Mouse (Mus musculus): ENCODE results near the gene Lrif1.
"Not testable (repeated sequence)": the region's sequence is repeated elsewhere in the genome, so short reads cannot be mapped to it uniquely, and the experiment has no call there.

The Lrif1 gene

DNA sequence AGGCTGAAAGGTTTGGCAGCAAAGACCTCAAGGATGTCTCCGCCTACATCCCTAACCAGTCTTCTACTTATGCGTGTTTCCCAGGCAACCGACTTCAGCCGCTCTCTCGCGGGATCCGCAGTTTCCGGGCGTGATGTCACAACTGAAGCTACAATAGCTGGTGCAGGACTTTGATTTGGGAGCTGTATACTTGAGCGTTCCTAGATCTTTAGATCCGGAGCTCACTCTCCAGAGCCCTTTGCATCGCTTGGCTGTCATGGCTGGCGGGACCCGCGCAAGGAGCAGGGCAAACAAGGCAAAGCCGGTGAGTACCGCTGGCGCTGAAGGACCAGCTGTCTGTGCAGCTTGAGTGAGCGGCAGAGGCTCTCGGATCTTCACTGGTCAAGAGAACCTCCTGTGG lies at the start of gene Lrif1:
Gene Lrif1, plus strand, starts transcription at position 158 of the 400 bp plus-strand sequence.
- DNase-seq (ENCODE audit: low read depth): no peak

DNA sequence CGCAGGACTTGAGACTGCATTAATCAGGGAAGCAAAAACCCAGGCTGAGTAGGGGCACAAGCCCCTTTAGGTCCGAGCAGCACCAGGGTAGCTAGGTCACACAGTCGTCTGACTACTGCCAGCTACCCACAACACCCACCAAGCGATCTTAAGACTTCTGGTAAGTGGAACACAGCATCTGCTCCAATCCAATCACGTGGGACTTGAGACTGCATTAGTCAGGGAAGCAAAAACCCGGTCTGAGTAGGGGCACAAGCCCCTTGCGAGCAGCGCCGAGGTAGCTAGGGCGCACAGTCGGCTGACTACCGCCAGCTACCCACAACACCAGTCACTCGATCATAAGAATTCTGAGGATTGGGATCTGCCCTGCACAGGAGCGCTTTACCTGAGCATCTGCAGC lies 12.0 kb upstream of the Lrif1 start:
- not testable (repeated sequence) for DNase-seq (ENCODE audit: low read depth)

DNA sequence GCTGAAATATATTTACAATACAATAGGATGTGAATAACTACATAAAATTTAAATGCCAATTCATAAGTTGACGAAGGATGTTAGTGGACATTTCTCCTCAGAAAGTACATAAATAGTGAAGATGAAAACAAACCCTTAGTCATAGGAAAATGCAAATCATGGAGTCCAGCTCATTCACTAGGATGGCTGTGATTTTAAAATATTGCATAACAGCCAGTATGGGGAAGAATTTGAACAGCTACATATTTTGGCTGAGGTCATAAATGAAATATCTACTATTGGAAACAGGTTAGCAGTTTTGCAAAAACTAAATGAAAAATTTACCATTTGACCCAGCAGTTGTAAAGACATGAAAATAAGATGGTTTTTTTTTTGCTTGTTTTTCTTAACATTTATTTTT lies 594 bp downstream of the Lrif1 start:
- no peak for DNase-seq (ENCODE audit: low read depth)

DNA sequence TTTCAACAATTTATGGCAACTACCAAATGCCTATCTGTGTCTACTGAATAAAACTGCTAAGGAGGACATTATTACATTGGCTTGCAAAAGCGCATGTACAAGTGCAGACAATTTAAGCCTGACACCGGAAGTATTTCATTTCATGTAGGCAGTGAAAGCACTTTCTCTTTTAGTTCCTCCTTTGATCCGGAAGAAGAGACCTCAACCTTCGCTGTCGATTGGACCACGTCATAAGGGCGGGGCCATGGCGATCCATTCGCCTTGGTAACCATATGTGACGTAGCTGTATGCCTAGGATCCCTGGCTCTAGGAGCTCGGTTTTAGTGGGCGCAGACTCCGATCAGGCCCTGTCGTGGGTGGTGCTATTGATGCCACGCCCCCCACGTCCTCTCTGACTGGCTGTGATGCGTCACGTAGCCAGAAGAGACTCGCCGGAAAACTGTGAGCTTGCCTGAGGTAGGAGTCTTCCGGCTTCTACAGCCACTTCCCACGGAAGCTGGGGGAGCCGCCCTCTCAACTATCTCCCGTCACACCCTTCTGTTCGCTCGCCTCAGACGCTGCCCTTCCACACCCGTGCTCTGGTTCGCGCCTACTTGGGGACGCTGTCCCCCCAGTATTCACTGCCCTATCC lies 36.7 kb downstream of the Lrif1 start:
- peak; percentile 94 for DNase-seq (ENCODE audit: low read depth)

DNA sequence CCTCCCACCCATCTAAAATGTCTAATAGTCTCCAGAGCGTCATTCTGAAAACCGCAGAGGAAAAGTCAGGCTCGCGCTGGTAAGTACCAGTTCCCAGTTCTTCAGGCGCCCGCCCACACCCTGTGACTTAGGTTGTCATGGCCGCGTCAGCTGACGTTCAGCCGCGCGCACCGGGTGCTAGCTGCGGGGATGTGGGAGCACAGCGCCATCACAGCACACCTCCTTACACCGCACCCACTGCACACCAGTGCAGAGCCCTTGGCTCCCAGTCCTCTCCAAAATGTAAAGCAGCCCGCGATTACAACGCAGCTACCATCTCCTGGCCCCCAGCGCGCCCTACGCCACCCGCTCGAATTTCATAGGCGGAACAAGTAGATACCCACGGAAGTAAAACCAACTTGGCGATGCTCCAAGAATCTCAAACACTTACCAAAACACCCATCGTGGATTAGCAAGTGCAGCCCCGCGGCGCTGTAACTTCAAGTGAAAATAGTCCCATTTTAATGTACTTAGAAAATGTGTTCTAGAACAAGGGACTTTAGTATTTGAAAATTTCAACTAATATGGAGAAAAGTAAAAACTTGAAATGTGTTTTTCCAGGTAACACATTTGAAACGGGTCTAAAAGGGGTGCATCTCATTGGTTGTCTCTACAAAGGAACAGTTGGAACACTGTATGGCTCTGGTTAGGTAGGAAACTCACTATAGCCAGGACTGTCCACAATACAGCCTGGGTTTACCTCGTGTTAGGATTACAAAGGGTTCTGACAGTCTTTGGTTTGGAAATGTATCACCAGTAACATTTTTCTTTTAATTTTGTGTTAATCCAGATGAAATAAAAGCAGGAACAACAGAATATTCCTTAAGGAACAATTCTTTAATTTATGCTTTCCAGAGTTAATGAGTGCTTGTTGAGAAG lies 37.5 kb downstream of the Lrif1 start:
- peak; percentile 62 for DNase-seq (ENCODE audit: low read depth)

DNA sequence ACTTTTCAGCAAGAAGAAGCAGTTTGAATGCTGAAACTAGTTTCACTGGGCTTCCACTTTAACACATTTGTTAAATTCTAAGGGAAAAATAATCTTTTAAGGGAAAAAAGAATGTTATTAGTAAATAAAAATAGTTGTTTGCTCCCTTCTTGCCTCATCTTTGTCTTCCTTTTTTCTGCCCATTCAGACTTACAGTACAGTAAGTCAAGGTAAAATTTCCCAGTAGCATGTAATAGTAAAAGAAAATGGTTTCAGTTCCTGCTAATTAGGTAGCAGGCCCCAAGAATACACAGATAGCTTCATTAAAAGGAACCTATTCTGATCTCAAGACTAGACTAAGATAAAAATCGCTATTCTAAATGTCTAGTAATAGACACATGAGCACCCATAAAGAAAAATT lies 71.1 kb downstream of the Lrif1 start:
- no peak for DNase-seq (ENCODE audit: low read depth)

DNA sequence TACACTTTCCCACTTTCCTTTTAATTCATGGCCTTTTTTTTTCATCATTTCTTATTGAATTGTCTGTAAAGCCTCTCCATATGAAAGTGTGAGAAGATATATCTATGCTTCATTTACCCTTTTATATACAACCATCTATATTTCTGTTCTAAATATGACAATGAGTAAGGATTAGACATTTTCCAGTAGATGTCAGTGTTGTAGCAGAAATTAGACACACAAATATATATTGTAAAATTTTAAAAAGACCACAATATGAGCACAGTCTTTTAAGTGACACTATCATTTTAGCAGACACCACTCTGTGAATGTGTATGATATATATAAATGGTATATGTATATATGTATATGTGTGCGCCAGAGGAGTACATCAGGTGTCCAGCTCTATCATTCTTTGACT lies 87.0 kb downstream of the Lrif1 start:
- no peak for DNase-seq (ENCODE audit: low read depth)

DNA sequence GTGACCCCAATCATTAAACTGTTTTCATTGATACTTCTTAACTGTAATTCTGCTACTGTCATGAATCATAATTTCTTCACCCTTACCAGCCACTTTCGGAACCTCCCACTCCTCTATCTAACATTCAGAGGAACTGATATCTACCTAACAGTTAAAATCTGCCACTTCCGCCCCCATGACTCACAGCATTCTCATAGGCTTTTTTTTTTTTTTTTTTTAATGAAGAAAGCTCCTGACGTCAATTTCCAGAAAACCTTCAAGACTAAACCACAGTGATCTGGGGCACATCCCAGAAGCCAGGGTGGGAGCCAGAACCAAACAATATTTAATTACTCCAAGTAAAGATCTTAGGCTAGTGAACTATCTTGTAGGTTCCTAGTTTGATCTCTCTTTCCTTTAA lies 100.3 kb downstream of the Lrif1 start:
- DNase-seq (ENCODE audit: low read depth): no peak
